In the genomic region with DNA sequence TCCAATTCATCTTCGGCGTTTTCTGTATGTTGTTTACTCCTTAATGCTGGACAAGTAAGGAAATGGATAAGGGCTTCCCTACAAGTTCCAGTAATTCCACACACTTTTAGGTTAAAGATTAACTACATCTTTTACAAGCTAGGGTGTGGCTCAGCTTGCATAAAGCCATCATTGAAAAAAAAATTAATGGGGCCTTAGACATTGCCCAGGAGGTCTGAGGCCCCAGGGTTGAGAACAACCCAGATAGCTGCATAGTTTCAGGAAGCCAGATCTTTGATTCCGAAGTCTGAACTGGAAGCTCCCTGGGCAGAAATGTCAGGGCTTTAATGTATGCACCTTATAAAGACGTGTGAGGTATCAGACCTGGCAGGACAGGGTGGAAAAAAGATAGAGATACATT, we compare ENCODE assay signal across 24 mouse cellular contexts. TPM values are rescaled to one million over a fixed set of nuclear protein-coding genes. Genes with fewer than 3 reads are reported as not detected.
DNase-seq lines count a peak whose midpoint lies in the region; ATAC-seq lines count a peak whose summit lies in the region.
"Had no signal": no experiment of that assay in that cellular context is flagged by ENCODE, and none has a peak within 500 bp of the region (broad histone marks: within the 10 kb centered on the region; RNA-seq: fewer than 3 reads in every experiment).

No protein-coding gene starts in this region.

- no peak overlapping the region for H3K4me2 ChIP-seq in kidney, embryonic 16.5 days (replicated peaks; ENCODE audit: low read depth, low read length)
- no peak overlapping the region for H3K4me2 ChIP-seq in intestine, embryonic 14.5 days (ENCODE audit: low read length)
- H3K4me2 ChIP-seq in intestine, embryonic 16.5 days (ENCODE audit: low read depth, low read length), result no peak overlapping the region
- H3K4me2 ChIP-seq in stomach, embryonic 15.5 days, result no peak overlapping the region; the same call in 1 of the 2 replicates
- H3K4me2 ChIP-seq in hindbrain, embryonic 11.5 days (replicated peaks; ENCODE audit: low read depth, low read length), result no peak overlapping the region
- H3K4me2 ChIP-seq: embryonic facial prominence, embryonic 12.5 days; forebrain, embryonic 12.5 days; heart, embryonic 12.5 days; hindbrain, embryonic 12.5 days had no signal

- no peak for DNase-seq in kidney, adult 11 months
- DNase-seq in intestine, embryonic 14.5 days (ENCODE audit: low spot score), result no peak
- no peak for DNase-seq in urinary bladder, postnatal 4 days (ENCODE audit: low spot score in 2 of 2)
- DNase-seq in hindbrain, embryonic 11.5 days (ENCODE audit: low spot score), result no peak
- DNase-seq: adrenal gland, adult 2 months; adrenal gland, postnatal 25 days; cerebellum, adult 18-20 months; cerebellum, postnatal 25 days; gastrocnemius, postnatal 10 days; heart, adult 2 months; heart, postnatal 36 days had no signal

- no peaks in the 10 kb centered on the region for H3K9me3 ChIP-seq in kidney, embryonic 16.5 days (ENCODE audit: low read length)
- no peaks in the 10 kb centered on the region for H3K9me3 ChIP-seq in intestine, embryonic 14.5 days (ENCODE audit: control insufficient read depth, low read length)
- no peaks in the 10 kb centered on the region for H3K9me3 ChIP-seq in intestine, embryonic 16.5 days (ENCODE audit: control insufficient read depth, low read length)
- no peaks in the 10 kb centered on the region for H3K9me3 ChIP-seq in stomach, embryonic 15.5 days
- no peaks in the 10 kb centered on the region for H3K9me3 ChIP-seq in hindbrain, embryonic 11.5 days (ENCODE audit: control insufficient read depth, low read length)
- H3K9me3 ChIP-seq: embryonic facial prominence, embryonic 12.5 days; forebrain, embryonic 12.5 days; heart, embryonic 12.5 days; hindbrain, embryonic 12.5 days had no signal

- no peaks in the 10 kb centered on the region for H3K36me3 ChIP-seq in kidney, embryonic 16.5 days (ENCODE audit: insufficient read depth, low read length)
- no peaks in the 10 kb centered on the region for H3K36me3 ChIP-seq in intestine, embryonic 14.5 days (ENCODE audit: control insufficient read depth, insufficient read depth, low read length)
- H3K36me3 ChIP-seq in intestine, embryonic 16.5 days (ENCODE audit: control insufficient read depth, insufficient read depth, low read length), result no peaks in the 10 kb centered on the region
- H3K36me3 ChIP-seq in stomach, embryonic 15.5 days, result no peaks in the 10 kb centered on the region
- no peaks in the 10 kb centered on the region for H3K36me3 ChIP-seq in hindbrain, embryonic 11.5 days (ENCODE audit: control insufficient read depth, insufficient read depth, low read length)
- H3K36me3 ChIP-seq: embryonic facial prominence, embryonic 12.5 days; forebrain, embryonic 12.5 days; heart, embryonic 12.5 days; hindbrain, embryonic 12.5 days had no signal

- no peak overlapping the region for H3K9ac ChIP-seq in kidney, embryonic 16.5 days (replicated peaks; ENCODE audit: low read length)
- H3K9ac ChIP-seq in intestine, embryonic 14.5 days (ENCODE audit: low read length), result no peak overlapping the region
- no peak overlapping the region for H3K9ac ChIP-seq in intestine, embryonic 16.5 days (ENCODE audit: low read depth, low read length)
- H3K9ac ChIP-seq in stomach, embryonic 15.5 days, result no peak overlapping the region
- no peak overlapping the region for H3K9ac ChIP-seq in hindbrain, embryonic 11.5 days (ENCODE audit: low read depth, low read length)
- H3K9ac ChIP-seq: embryonic facial prominence, embryonic 12.5 days; forebrain, embryonic 12.5 days; heart, embryonic 12.5 days; hindbrain, embryonic 12.5 days had no signal

- peak overlapping the region; percentile 9; the same call in 1 of the 2 replicates for H3K27ac ChIP-seq in kidney, embryonic 16.5 days (ENCODE audit: low read length)
- peak overlapping the region; percentile 11; the same call in 1 of the 2 replicates for H3K27ac ChIP-seq in intestine, embryonic 14.5 days (ENCODE audit: low read depth)
- peak overlapping the region; percentile 85 for H3K27ac ChIP-seq in intestine, embryonic 16.5 days (ENCODE audit: low read length)
- peak overlapping the region; percentile 78 for H3K27ac ChIP-seq in stomach, embryonic 15.5 days
- H3K27ac ChIP-seq in hindbrain, embryonic 11.5 days (ENCODE audit: low read depth, low read length), result no peak overlapping the region
- H3K27ac ChIP-seq: embryonic facial prominence, embryonic 12.5 days; forebrain, embryonic 12.5 days; heart, adult 2 months; hindbrain, embryonic 12.5 days had no signal

- peaks cover 30% of the 10 kb centered on the region for H3K27me3 ChIP-seq in kidney, embryonic 16.5 days (ENCODE audit: insufficient read depth, low read length)
- H3K27me3 ChIP-seq in intestine, embryonic 14.5 days (replicated peaks; ENCODE audit: control insufficient read depth, insufficient read depth, low read length), result peaks cover 25% of the 10 kb centered on the region
- peaks cover 7% of the 10 kb centered on the region for H3K27me3 ChIP-seq in intestine, embryonic 16.5 days (replicated peaks; ENCODE audit: control insufficient read depth, insufficient read depth, low read length)
- peaks cover 9% of the 10 kb centered on the region for H3K27me3 ChIP-seq in stomach, embryonic 15.5 days (replicated peaks)
- peaks cover 11% of the 10 kb centered on the region for H3K27me3 ChIP-seq in hindbrain, embryonic 11.5 days (ENCODE audit: control insufficient read depth, insufficient read depth, low read length)
- H3K27me3 ChIP-seq: CH12.LX had no signal

- ATAC-seq in kidney, embryonic 16.5 days (ENCODE audit: low FRiP score, low TSS enrichment), result no peak
- ATAC-seq in intestine, embryonic 14.5 days (replicated peaks; ENCODE audit: low FRiP score, low TSS enrichment, low read depth), result peak; percentile 50
- peak; percentile 78 for ATAC-seq in intestine, embryonic 16.5 days
- ATAC-seq in stomach, embryonic 15.5 days (ENCODE audit: insufficient read depth, low FRiP score, low read depth), result peak; percentile 82
- ATAC-seq in erythroblast, adult 5-6 weeks (replicated peaks; ENCODE audit: low FRiP score, poor library complexity, severe bottlenecking), result no peak
- no peak for ATAC-seq in hindbrain, embryonic 11.5 days (ENCODE audit: low FRiP score)
- ATAC-seq: forebrain, embryonic 16.5 days; hindbrain, embryonic 16.5 days; Patski had no signal

- WGBS in kidney, embryonic 16.5 days, result 49% methylated on average over 4 of the region's 4 CpGs
- 39% methylated on average over 4 of the region's 4 CpGs for WGBS in intestine, embryonic 14.5 days
- WGBS in intestine, embryonic 16.5 days, result 32% methylated on average over 4 of the region's 4 CpGs
- 44% methylated on average over 4 of the region's 4 CpGs for WGBS in stomach, embryonic 15.5 days
- 77% methylated on average over 4 of the region's 4 CpGs for WGBS in hindbrain, embryonic 11.5 days

- H3K4me3 ChIP-seq in kidney, embryonic 16.5 days (ENCODE audit: low read length), result no peak overlapping the region
- H3K4me3 ChIP-seq in intestine, embryonic 14.5 days (ENCODE audit: low read depth, low read length), result no peak overlapping the region
- no peak overlapping the region for H3K4me3 ChIP-seq in intestine, embryonic 16.5 days (ENCODE audit: low read length)
- H3K4me3 ChIP-seq in stomach, embryonic 15.5 days (replicated peaks), result no peak overlapping the region
- H3K4me3 ChIP-seq in hindbrain, embryonic 11.5 days (ENCODE audit: low read depth, low read length), result no peak overlapping the region
- H3K4me3 ChIP-seq: embryonic facial prominence, embryonic 12.5 days; forebrain, embryonic 12.5 days; heart, adult 2 months; heart, embryonic 12.5 days; hindbrain, embryonic 12.5 days had no signal

- H3K4me1 ChIP-seq in kidney, embryonic 16.5 days (ENCODE audit: insufficient read depth, low read length), result peaks cover 37% of the 10 kb centered on the region
- H3K4me1 ChIP-seq in intestine, embryonic 14.5 days (replicated peaks; ENCODE audit: control insufficient read depth, insufficient read depth, low read length), result peaks cover 12% of the 10 kb centered on the region; the same call in 1 of the 2 replicates
- peaks cover 15% of the 10 kb centered on the region for H3K4me1 ChIP-seq in intestine, embryonic 16.5 days (ENCODE audit: control insufficient read depth, insufficient read depth, low read length)
- peaks cover 14% of the 10 kb centered on the region for H3K4me1 ChIP-seq in stomach, embryonic 15.5 days
- peaks cover 4% of the 10 kb centered on the region; the same call in 1 of the 2 replicates for H3K4me1 ChIP-seq in hindbrain, embryonic 11.5 days (replicated peaks; ENCODE audit: control insufficient read depth, insufficient read depth, low read length)

RNA-seq across cellular contexts. Expression of gene Sgpp2, which starts 2.8 kb away (rescaled TPM):
- 22.1 and 27.5 TPM in 2 replicates for polyA plus RNA-seq in kidney, embryonic 16.5 days (2015; fragmentation: Nextera tagmentation; extraction: Ambion mirVana)
- polyA plus RNA-seq in intestine, embryonic 14.5 days (2014; fragmentation: Nextera tagmentation; extraction: Ambion mirVana), result 37.8 and 43.2 TPM in 2 replicates
- polyA plus RNA-seq in intestine, embryonic 16.5 days (2015; fragmentation: Nextera tagmentation; extraction: Ambion mirVana), result 46.4 and 48.0 TPM in 2 replicates
- 19.5 and 22.5 TPM in 2 replicates for polyA plus RNA-seq in stomach, embryonic 15.5 days (2015; fragmentation: Nextera tagmentation; extraction: Ambion mirVana)
- not detected in 2 replicates for total RNA-seq in erythroblast, adult 5-6 weeks (2015; ENCODE audit: low replicate concordance)
- total RNA-seq in erythroblast, adult 5-6 weeks (2017; ENCODE audit: low replicate concordance), result not detected in 2 replicates
- polyA plus RNA-seq in hindbrain, embryonic 11.5 days (2014; fragmentation: Nextera tagmentation; extraction: Ambion mirVana), result 1.6 and 1.7 TPM in 2 replicates
- total RNA-seq: gastrocnemius, postnatal 10 days; gastrocnemius, postnatal 4 days had no signal

Comparison
In these comparisons a context has a peak if more than half of its experiments do, and no peak if none do; other contexts are left out.
1. ATAC-seq: peak in intestine, embryonic 14.5 days (single experiment), intestine, embryonic 16.5 days (single experiment) and stomach, embryonic 15.5 days (single experiment); none in kidney, embryonic 16.5 days (single experiment), erythroblast, adult 5-6 weeks (single experiment) and hindbrain, embryonic 11.5 days (single experiment).